Mouse (Mus musculus): ENCODE data around the gene Olfr64. TPM values are rescaled to one million over a fixed set of nuclear protein-coding genes. Genes with fewer than 3 reads are reported as not detected.

Gene Olfr64
- total RNA-seq (2022) = not detected

DNA sequence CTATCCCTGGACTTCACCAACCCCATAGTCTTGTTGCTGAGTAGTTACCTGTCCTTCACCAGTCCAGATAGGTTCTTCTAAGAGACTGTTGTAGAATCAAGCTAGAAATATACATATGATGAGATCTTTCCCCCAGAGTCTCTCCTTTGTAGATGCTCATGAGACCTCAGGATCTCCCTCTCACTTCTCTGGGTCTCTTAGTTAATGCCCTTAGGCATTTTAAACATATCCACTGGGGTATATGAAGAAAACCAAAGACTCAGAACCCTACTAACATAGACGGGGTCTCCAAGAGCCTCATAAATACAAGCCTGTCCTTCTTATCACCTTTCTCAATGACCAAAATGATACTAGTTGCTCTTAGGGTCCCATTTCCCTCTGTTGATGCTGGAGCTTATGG lies at the start of gene Olfr64:
Gene Olfr64, minus strand, starts transcription at position 101 of the 400 bp plus-strand sequence.
- no peak for DNase-seq

DNA sequence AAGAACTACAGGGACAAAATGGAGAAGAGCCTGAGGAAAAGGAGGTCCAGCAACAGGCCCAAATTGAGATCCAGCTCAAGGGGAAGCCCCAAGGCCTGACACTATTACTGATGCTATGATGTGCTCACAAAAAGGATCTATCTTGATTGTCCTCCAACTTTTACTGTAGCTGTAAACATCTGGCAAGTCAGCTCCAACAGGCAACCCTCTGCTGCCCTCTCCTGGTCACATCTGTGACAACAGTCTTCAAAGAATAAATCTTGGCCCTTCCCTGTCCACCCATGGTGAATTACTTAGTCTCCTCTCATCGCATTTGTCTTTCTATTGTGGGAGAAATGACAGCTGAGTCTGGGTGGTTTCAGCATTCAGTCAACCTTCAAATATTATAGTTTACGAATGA lies 48.4 kb upstream of the Olfr64 start:
- DNase-seq = no peak

DNA sequence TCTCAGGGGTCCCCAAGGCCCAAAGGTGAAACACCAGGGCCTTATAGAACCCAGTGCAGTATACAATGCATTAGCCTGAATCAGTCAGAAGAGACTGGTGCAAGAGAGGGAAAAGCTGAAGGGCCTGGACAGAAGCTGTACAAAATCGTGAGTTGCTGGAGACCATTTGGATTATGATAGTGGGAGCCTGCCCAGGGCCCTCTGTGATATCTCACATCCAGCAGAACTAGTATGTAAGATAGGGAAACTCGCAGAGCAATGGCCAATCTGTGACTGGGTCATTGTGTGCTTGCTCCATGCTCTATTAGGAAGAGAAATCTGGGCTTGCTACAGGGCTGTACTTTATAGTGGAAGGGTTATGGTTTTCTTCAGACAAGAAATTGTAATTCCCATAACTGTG lies 40.0 kb upstream of the Olfr64 start, which contains the start of gene Olfr632:
Gene Olfr632, plus strand, starts transcription at position 84 of the 400 bp plus-strand sequence.
- no peak for DNase-seq

DNA sequence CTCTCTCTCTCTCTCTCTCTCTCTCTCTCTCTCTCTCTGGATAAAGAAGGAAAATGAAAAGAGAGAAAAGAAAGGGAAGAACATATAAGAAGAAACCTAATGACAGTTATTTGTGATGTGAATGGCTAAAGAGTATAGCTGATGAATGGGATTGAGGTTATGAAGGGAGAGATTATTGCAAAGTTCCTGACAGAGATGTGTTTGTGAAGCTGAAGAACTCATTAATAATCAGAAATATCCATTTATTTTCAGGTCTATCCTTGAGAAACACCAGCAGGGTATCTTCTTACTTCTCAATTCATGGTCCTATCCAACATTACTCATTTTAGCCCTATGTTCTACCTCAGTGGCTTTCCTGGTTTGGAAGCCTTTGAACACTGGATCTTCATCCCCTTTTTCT lies 34.2 kb upstream of the Olfr64 start, which contains the start of gene Olfr631:
Gene Olfr631, plus strand, starts transcription at position 301 of the 400 bp plus-strand sequence.
- DNase-seq = no peak

DNA sequence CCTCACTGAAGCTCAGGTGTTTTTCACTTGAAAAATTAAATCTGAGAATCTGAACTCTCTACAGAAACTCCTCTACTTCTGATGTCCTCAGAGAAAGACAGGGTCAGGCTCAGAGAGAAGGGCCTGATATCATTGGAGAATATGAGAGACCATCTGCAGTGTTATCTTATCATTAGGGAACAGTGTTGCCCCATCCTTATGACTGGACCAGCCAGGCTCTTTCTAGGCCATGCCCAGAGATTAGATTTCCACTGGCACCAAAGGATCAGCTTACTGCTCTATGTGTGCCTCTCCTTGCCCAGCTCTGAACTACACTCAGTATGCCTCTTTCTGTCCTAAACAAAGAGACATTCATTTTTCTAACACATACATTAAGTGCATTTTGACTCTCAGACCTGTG lies 21.1 kb upstream of the Olfr64 start:
- no peak for DNase-seq

DNA sequence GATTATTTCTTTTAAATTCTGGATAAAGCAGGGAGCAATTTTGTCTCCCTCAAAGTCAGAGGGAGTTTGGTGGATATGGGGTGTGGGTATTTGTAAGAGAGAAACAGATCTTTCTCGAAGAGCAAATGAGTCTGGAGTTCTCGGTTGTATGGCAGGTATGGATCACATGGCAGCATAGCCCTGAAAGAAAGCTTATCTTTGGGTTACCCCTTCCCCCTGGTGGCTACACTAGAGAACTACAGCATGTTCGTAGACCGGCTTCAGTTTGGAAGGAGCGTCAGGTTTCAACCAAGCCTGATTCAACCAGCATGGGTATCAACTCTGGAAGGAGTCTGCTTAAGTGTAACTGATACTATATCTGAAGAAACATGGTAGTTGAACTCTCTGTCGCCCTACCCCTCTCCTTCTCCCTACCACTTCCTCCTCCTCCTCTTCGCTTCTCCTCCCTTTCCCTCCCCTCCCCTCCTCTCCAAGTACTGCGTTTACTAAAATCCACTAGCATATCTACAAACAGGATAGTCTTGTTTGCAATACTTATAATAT lies 18.8 kb upstream of the Olfr64 start:
- DNase-seq = no peak

DNA sequence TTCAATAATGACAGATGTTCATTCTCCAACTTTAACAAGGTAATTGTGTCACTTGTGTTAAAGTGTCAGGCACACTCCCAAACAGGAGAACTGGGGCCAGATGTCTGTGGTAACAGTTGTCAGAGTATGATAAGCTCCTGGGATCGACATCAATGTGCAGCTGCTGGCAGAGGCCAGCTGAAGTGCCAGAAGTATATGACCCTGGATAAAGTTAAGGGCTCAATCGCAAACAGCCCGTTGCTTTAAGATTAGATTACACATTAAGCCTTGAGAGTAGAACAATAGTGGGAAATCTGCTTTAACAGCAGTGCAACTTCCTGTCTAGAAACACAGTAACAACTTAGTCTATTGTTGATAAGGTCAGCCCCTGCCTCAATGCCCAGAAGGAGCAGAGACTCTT lies 15.8 kb upstream of the Olfr64 start:
- no peak for DNase-seq

DNA sequence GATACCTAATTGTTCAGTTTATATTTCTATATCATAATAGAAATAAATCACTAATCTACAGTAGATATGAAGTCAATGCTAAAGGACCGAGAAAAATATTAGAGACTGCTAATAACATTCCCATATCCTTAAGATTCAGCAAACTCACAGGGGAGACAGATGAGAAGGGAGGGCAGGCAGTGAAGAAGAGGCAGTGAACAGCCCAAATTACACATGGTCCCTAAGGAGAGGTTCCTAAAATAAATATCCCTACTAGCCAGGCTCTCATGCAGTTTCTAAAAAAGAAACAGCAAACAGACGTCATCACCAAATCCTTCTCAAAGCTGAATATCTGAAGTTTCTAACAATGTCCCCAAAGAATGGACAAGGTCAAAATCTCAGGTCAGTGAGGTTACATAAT lies 8.9 kb upstream of the Olfr64 start, which contains the start of gene Olfr65:
Gene Olfr65, plus strand, starts transcription at position 301 of the 400 bp plus-strand sequence.
- no peak for DNase-seq

DNA sequence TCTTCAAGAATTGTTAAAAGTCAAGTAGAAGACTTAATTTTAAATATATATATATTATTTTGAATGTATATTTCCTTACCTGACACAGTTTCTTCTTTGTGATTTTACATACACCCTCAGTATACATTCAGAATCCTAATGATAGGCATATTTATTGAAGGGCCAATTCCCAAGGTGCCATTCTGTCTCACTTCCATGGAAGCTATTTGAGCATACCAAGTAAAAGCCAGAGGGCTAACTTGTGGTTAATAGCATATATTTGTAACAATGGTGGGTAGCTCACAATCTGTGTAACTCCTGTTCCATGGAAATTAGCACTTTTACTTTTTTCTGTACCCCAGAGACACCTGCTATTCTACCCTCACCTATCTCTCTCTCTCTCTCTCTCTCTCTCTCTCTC lies 8.1 kb downstream of the Olfr64 start, which contains the start of gene Olfr66:
Gene Olfr66, minus strand, starts transcription at position 101 of the 400 bp plus-strand sequence.
- DNase-seq = no peak

DNA sequence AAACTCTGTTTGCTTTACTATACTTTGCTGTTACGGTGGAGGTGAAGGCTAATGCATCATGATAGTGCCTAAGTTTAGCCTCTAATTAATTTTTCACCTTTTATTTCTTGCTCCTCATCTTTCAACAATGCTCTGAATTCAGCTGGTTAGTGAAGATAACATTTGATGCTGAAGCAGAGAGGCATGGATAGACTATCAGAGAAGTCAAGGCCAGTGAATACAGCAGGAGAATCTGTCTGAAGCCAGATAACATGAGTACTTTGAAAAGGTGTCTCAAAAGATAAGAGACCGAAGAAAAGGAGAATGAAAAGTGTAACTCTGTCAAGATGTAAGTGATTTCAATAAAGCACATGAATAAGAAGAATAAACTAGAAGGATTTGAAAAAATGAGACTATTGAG lies 17.2 kb downstream of the Olfr64 start:
- no peak for DNase-seq

DNA sequence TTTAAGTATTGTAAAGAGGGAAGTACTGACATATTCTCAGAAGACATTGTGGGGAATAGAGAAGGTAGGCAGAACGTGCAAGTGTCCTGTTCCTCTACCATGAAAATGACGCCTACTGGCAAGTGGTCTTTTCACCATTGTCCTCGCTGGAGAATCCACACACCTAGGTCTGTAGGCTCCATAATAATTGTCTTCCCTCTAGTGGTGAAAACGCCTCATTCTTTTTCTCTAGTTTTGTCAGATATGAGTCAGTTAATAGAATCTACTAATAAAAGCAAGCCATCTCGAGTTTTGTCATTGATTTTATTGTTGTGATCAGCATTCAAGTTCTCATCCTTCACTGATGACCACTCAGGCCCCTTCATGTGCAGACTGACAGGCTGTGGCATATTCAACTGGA lies 19.8 kb downstream of the Olfr64 start:
- DNase-seq = no peak

DNA sequence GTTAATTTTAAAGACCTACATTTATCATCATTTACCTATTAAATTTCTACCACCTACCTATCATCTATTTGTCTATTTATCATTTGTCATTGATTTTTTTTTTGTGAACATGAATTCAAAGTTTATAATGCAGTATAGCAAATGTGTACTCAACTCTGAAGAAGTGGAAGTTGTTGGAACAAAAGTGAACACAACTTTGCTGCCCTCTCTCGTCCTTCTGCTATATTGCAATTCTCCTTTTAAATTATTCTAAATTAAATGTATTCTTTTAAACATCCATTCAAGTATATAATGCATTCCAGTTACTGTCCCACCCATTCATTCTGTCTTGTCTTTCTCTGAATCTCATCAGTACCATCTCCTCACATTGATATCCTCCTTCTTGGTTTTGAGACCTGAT lies 21.2 kb downstream of the Olfr64 start:
- DNase-seq = no peak

DNA sequence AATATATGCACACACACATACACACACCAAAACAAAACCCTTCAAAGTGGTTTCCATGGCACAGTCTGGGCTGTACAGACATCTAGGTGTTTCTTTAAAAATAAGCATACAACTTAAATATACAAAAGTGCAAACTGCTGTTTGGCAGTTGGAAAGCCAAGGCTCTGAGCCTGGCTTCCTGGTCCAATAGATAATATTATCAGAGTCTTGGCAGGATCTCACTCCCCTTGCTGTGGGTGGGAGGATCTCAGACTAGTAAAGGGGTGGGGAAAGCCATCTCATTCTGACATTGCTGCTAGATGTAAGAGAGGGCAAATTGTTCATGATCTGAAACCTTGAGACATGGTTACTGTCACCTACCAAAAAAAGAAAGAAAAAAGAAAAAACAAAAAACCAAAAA lies 23.6 kb downstream of the Olfr64 start:
- DNase-seq = no peak

DNA sequence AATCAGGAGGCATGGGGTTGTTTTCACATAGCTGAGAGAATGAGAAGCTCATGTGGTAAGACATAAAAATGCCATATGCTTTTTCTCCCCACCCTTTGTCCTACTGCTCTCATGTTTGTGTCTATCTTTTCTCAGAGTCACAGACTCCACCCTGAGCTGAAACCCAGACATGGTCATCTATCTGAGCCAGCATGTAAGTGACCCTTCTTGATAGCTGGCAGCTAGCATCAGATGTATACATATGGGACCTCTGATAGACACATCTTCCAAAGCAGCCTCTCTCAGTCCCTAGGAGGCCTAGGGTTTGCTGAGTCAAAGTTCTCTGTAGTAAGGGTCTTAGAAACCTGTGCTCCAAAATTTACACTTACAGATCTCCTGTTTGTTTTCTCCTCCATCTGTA lies 28.6 kb downstream of the Olfr64 start:
- DNase-seq = no peak

DNA sequence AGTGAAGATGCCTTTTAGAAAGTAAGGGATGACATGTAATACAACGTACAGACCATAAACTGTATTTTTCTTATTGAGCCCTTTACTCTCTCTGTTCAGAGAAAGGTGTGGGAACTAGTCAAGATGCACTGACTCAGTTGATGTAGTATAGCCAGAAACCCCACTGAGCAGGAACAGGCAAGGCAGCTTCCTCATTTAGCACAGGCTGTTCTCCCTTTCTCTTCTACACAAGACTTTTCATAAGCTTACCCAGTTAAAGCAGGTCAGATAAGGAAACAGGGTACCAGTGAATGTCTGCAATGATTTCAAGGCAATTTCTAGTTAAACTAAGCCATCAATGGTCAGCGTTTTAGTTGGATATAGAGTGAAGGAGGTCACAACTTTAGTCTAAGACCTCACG lies 32.8 kb downstream of the Olfr64 start:
- DNase-seq = no peak

DNA sequence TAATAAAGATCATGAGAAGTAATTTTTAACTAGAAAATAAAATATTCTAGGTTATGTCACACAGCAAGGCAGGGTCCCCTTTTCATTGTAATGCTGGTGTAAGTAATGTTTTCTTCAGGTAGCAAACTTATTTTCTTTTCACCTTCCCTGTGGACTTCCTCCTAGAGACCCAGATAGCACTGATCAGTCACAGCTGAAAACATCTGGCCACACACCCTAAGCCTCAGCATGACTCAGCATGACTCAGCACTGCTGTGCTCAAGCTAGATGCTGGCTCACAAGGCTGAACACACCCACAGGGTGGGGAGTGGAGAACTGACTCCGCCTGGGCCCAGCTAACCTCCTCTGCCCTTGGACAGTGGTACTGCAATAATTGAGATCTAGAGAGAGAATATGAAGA lies 33.4 kb downstream of the Olfr64 start:
- peak; percentile 61 for DNase-seq

DNA sequence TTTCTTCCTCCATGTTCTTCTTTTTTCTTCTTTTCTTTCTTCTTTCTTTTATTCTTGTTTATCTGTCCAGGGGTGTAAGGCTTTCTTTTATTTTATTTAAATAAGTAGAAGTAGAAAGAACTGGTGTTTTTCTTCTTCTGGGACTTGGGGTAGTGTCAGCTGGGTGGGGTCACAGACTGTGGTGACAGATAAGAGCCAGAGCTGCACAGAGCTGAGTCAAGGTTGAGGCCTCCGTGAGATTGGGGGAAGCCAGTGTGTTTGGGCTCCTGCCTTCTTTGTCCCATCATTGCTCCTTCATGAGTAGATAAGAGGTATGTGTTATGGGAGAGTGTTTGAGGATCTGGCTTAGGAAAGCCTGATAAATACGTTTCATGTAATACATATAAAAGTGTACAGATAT lies 35.2 kb downstream of the Olfr64 start:
- no peak for DNase-seq

DNA sequence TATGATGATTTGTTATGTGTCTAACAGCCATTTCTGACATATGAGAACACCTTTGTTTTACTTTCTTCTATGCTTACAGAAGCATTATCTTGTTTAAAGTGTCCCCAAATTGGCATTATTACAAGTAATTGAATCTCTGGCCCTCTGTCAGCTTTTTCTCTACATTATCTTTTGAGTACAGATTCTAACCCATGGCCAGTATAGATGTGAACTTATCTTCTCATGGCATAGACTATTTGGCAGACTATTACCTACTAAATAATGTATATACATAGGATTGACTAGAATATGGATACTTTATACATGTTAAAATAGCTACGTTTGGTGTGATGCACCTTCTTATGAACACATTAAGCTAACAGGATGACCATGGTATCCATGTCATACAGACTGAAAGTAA lies 39.6 kb downstream of the Olfr64 start:
- no peak for DNase-seq

DNA sequence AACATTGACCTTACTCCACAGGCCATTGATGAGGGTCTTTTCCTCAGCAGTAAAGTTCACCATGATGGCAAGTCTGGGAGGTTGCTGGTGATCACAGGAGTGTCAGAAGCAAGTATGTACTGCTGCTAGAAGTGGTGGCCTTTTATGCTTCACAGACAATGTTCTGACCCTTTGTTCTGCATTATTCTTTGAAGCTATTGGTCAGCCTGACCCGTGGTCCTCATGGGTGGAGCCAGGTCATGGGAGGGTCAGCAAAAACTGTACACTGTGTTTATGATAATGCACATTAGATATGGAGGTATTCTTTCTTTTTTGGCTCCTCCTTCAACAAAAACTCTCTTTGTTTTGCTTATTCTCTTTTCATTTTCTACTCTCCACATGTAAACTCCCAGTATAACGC lies 41.2 kb downstream of the Olfr64 start, which contains the start of gene Hbb-y:
Gene Hbb-y, minus strand, starts transcription at position 127 of the 400 bp plus-strand sequence.
- DNase-seq = no peak

DNA sequence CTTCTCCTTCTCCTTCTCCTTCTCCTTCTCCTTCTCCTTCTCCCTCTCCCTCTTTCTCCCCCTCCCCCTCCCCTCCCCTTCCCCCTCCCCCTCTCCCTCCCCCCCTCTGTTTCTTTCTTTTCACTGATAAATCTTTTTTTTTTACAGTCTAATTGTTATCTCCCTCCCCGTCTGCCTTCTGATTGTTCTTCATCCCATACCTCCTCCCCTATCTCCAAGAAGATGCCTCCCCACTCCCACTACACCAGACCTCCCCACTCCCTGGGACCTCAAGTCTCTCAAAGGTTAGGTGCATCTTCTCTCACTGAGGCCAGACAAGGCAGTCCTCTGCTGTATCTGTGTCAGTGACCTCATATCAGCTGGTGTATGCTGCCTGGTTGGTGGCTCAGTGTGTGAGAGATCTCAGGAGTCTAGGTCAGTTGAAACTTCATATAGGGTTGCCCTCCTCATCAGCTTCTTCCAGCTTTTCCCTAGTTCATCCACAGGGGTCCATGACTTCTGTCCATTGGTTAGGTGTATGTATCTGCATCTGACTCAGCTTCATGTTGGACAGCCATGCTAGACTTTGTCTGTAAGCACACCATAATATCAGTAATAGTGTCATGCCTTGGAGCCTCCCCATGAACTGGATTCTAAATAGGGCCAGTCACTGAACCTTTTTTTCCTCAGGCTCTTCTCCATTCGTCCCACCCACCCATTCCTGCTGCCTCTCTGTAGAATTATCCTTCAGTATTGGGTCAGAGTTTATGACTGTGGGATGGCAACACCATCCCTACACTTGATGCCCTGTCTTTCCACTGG lies 49.6 kb downstream of the Olfr64 start:
- no peak for DNase-seq

DNA sequence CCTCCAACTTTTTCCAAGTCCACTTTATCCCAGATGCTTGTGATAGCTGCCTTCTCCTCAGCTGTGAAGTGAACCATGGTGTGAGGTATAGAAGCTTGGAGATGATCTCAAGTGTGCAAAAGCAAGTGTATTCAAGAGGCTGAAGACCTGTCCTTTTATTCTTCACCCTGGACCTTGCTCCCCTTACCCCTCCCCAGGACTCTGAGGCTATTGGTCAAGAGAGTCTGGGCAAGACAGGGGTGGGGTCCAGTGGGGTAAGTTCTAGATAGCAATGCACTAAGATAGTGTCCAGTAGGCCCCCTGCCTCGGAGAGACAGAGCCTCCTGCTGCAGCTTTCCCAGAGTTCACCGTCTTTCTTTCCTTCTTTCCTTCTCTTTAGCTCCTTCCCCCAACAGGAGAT lies 51.3 kb downstream of the Olfr64 start, which contains the start of gene Hbb-bh1:
Gene Hbb-bh1, minus strand, starts transcription at position 131 of the 400 bp plus-strand sequence.
- no peak for DNase-seq

DNA sequence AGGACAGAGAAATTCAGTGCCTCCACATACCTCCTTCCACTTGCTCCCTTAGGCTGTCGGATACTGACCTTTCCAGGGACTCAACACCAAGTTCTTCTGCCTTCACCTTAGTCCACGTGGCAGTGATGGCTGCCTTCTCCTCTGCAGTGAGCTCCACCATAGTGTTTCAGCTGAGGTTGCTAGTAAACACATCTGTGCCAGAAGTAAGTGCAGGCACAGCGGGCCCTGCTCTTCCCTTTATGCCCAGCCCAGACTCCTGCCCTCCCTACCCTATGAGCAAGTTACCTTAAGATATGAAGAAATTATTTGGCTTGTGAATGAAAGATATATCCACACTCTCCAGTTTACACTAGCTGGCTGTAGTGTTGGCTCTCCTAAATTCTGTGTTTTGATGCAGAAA lies 54.0 kb downstream of the Olfr64 start, which contains the start of gene Hbb-bh2:
Gene Hbb-bh2, minus strand, starts transcription at position 253 of the 400 bp plus-strand sequence.
- no peak for DNase-seq
